Mouse (Mus musculus): ENCODE data around the gene Cep128. TPM values are rescaled to one million over a fixed set of nuclear protein-coding genes. Genes with fewer than 3 reads are reported as not detected.

Gene Cep128
- total and polyA plus RNA-seq, 2 experiments from 2014 or later, result 15.1 to 17.4 TPM

GRCm38 (mm10) chr12:90954740-90955473 lies 429.3 kb downstream of the Cep128 start:
- Histone ChIP-seq H3K4me3 (ENCODE audit: low read depth, low read length) (no peak overlapping the region), H3K36me3 (replicated peaks; ENCODE audit: control insufficient read depth, insufficient read depth, low read length) (no peaks in the 10 kb centered on the region), H3K4me1 (ENCODE audit: control insufficient read depth, insufficient read depth) (no peaks in the 10 kb centered on the region), H3K4me2 (ENCODE audit: low read depth, low read length) (no peak overlapping the region), H3K27ac (ENCODE audit: low read depth) (no peak overlapping the region), H3K9me3 (replicated peaks; ENCODE audit: control insufficient read depth, low read length) (no peaks in the 10 kb centered on the region), H3K27me3 (ENCODE audit: control insufficient read depth, insufficient read depth, low read length) (no peaks in the 10 kb centered on the region), H3K9ac (replicated peaks; ENCODE audit: low read depth, low read length) (no peak overlapping the region)
- WGBS, result 73% methylated on average over 7 of the region's 7 CpGs
- TF ChIP-seq EP300 (IDR thresholded peaks at IDR 0.05; ENCODE audit: low read depth), result no peak
- TF ChIP-seq CTCF (IDR thresholded peaks at IDR 0.05; ENCODE audit: low read depth), result no peak
- no peak for DNase-seq (ENCODE audit: low spot score)
- ATAC-seq (ENCODE audit: insufficient read depth, low read depth), result no peak

Small RNAs within 50 kb of the gene (microRNA-seq; reads per million reads assigned to microRNA genes)
- not detected for gene Gm44370

Other genes starting within 250 kb of the Cep128 start
- not detected in 2 replicates for gene Tshr, start 154 bp upstream of the Cep128 start, total RNA-seq (2014; rRNA removed; ENCODE audit: low replicate concordance)
- 0.05 and 0.19 TPM in 2 replicates for gene Tshr, start 154 bp upstream of the Cep128 start, polyA plus RNA-seq (2015; fragmentation: Nextera tagmentation; extraction: Ambion mirVana)
- 11.2 and 20.0 TPM in 2 replicates for gene Gtf2a1, start 206.1 kb upstream of the Cep128 start, total RNA-seq (2014; rRNA removed; ENCODE audit: low replicate concordance)
- gene Gtf2a1, start 206.1 kb upstream of the Cep128 start, polyA plus RNA-seq (2015; fragmentation: Nextera tagmentation; extraction: Ambion mirVana), result 17.8 and 18.6 TPM in 2 replicates

Measured in heart, postnatal 0 days (tissue).